Mouse (Mus musculus) adrenal gland, postnatal 4 days (tissue): ENCODE measurements around the gene Vnn3. TPM values are rescaled to one million over a fixed set of nuclear protein-coding genes. Genes with fewer than 3 reads are reported as not detected.

Source experiments
- DNase-seq, 2 experiments: peaks; one replicate each; pipeline ENCODE4 v3.0.0; 2021 to 2022; ENCODE audit warnings: low spot score in 2 of 2, mixed read lengths in 2 of 2
- total RNA-seq, 2 experiments: library from RNA; stranded (reverse); gene quantifications; 2 replicates each; pipeline ENCODE4 v1.2.3; 2021

The Vnn3 gene
- total RNA-seq, 2 experiments from 2014 or later, result 17.1 to 24.1 TPM

DNA sequence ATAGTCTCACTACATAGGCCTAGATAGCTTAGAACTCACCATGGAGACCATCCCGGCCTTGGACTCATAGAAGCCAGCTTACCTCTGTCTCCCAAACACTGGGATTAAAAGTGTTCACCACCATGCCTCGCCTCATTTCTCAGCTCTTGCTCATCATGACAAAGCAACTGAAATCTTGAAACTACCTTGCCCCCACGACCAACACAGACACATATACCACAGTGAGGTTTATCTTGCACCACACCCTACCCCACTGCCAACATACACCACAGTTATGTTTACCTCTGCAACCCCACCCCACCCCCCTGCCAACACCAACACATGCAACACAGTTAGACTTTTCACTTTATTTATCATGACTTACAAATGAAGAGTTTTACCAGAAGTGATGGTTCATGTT lies 34.8 kb downstream of the Vnn3 start:
- DNase-seq, result no peak

- DNase-seq, result no peak
Observed at GRCm38 (mm10) chr10:23892987-23893386, 41.7 kb downstream of the Vnn3 start.

- DNase-seq, result no peak
Observed at GRCm38 (mm10) chr10:23894601-23895349, 43.5 kb downstream of the Vnn3 start, which contains the start of gene Vnn1. TSS of gene Vnn1 (plus strand) at chr10:23894688.

- no peak for DNase-seq
Observed at GRCm38 (mm10) chr10:23895376-23895775, 44.1 kb downstream of the Vnn3 start.

DNA sequence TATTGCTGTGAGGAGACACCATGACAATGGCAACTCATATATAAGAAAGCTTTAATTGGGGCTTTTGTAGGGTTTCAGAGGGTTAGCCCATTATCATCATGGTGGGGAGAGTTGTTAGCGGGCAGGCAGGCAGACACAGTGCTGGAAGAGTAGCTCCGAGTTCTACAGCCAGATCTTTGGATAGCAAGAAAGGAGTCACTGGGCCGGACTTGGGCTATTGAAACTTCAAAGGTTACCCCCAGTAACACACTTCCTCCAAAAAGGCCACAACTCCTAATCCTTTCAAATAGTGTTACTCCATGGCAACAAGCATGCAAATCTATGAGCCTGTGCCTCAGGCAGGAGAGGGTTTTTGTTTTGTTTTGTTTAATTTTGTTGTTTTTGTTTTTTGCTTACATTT lies 49.9 kb downstream of the Vnn3 start:
- no peak for DNase-seq

DNA sequence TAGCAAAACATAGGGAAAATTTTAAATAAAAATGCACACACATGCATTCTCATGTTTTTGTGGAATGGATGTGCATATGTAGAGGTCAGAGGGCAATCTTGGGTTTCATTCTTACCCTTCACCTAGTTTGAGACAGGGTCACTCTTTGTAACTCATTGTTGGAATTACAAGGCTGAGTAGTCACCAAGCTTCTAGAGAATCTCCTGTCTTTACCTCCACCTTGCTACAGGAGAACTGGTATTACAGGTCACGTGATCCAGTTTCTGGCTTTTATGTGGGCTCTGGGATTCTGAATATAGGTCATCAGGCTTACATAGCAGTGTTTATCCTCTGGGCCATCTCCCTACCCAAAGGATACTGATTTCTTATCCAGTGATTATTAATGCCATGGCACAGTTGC lies 54.4 kb downstream of the Vnn3 start:
- no peak for DNase-seq

Other genes starting within 250 kb of the Vnn3 start
- 100 to 1,000 TPM; 618 to 653 TPM for gene Rps12, start 64.2 kb upstream of the Vnn3 start, total RNA-seq
- gene Slc18b1, start 54.5 kb upstream of the Vnn3 start, total RNA-seq, result 10 to 100 TPM; 58.7 to 62.1 TPM
- gene Vnn1, start 43.2 kb downstream of the Vnn3 start, total RNA-seq, result 10 to 100 TPM; 50.0 to 52.2 TPM
- gene Taar1, start 68.9 kb downstream of the Vnn3 start, total RNA-seq, result not detected
- not detected for gene Taar2, start 87.1 kb downstream of the Vnn3 start, total RNA-seq
- gene Taar3, start 98.1 kb downstream of the Vnn3 start, total RNA-seq, result not detected
- not detected for gene Taar4, start 109.0 kb downstream of the Vnn3 start, total RNA-seq
- gene Taar5, start 119.2 kb downstream of the Vnn3 start, total RNA-seq, result not detected
- not detected for gene Taar6, start 134.2 kb downstream of the Vnn3 start, total RNA-seq
- not detected for gene Taar7a, start 142.0 kb downstream of the Vnn3 start, total RNA-seq
- gene Taar7b, start 148.5 kb downstream of the Vnn3 start, total RNA-seq, result not detected
- not detected for gene Taar7d, start 175.8 kb downstream of the Vnn3 start, total RNA-seq
- not detected for gene Taar7e, start 186.2 kb downstream of the Vnn3 start, total RNA-seq
- gene Taar7f, start 198.0 kb downstream of the Vnn3 start, total RNA-seq, result not detected
- under 1 TPM in 1 of 2 experiments, not detected in 1; 0.51 TPM for gene Taar8a, start 225.0 kb downstream of the Vnn3 start, total RNA-seq
- not detected for gene Taar8b, start 240.8 kb downstream of the Vnn3 start, total RNA-seq